Mouse (Mus musculus) CD8-positive naive resting alpha-beta T cell, adult 57 days (primary cell): ENCODE results near the gene Tmem25. TPM values are rescaled to one million over a fixed set of nuclear protein-coding genes. Genes with fewer than 3 reads are reported as not detected.

Experiments
- total RNA-seq: library from RNA; stranded (reverse); gene quantifications from one replicate; pipeline ENCODE4 v1.2.4, GENCODE M21; 2023

Tmem25 gene
- total RNA-seq, result not detected

GRCm38 (mm10) chr9:44799102-44799957 lies at the start of gene Tmem25:
TSS of gene Tmem25 (minus strand) at chr9:44799307.

GRCm38 (mm10) chr9:44802808-44803450 lies 3.8 kb upstream of the Tmem25 start, which contains the start of gene Ttc36:
TSS of gene Ttc36 (minus strand) at chr9:44803072.

DNA sequence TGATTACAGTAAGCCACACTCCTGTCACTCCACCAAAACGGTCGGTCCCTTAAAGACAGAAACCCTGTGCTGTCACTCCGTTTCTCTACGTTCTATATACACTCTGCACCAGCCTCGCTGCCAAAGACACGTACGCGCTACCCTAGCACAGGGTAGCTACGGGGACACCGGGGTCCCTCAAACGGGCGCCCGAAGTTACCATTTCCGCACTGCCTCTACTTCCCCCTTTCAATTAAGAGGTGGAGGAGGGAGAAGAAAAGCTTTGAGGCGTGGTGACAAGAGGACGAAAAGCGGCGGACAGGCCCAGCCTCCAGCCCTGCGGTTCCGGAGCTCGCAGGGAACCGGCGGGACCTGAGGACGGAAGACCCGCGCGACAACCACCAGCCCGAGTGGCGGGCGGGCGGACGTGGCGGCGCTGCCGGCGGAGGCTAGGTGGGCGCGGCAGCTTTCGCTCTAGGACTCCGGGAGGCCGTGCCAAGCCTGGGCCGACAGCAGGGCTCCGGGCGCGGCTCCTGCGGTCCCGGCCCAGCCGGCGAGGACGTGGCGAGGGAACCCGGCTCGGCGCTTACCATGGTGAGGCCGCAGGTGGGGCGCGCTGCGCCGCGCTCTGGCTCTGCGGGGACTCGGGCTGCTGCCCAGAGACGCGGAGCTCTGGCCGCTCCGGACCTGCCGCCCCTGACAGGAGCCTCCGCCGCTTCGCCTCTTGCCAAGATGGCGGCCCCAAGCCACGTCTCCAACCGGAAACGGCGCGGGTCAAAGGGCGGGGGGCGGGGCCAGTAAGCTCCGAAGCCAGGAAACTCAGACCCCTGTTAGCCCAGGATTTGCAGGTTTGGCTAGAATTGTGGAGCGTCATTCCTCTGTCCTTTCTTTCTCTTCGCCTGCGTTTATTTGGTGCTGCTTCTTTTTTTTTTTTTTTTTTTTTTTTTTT lies 31.7 kb downstream of the Tmem25 start, which contains the start of the genes Arcn1 and Ift46:
Gene Arcn1, minus strand, starts transcription at position 745 of the 928 bp plus-strand sequence.
Gene Ift46, plus strand, starts transcription at position 808 of the 928 bp plus-strand sequence.

Other genes with a start within 250 kb of the Tmem25 start
- gene Cxcr5, start 237.4 kb downstream of the Tmem25 start, total RNA-seq, result 19.7 TPM
- 229 TPM for gene Ddx6, start 194.4 kb downstream of the Tmem25 start, total RNA-seq
- gene Treh, start 126.1 kb downstream of the Tmem25 start, total RNA-seq, result not detected
- gene Phldb1, start 64.1 kb downstream of the Tmem25 start, total RNA-seq, result not detected
- 112 TPM for gene Arcn1, start 31.5 kb downstream of the Tmem25 start, total RNA-seq
- 67.6 TPM for gene Ift46, start 31.4 kb downstream of the Tmem25 start, total RNA-seq
- 4.5 TPM for gene Ttc36, start 3.8 kb upstream of the Tmem25 start, total RNA-seq
- gene Kmt2a, start 82.0 kb upstream of the Tmem25 start, total RNA-seq, result 135 TPM
- gene Atp5l, start 121.4 kb upstream of the Tmem25 start, total RNA-seq, result 149 TPM
- gene Ube4a, start 166.3 kb upstream of the Tmem25 start, total RNA-seq, result 110 TPM
- gene Cd3g, start 181.1 kb upstream of the Tmem25 start, total RNA-seq, result 495 TPM
- 490 TPM for gene Cd3d, start 182.5 kb upstream of the Tmem25 start, total RNA-seq
- gene Cd3e, start 210.3 kb upstream of the Tmem25 start, total RNA-seq, result 830 TPM
- gene Mpzl2, start 240.5 kb upstream of the Tmem25 start, total RNA-seq, result 0.37 TPM